Comparison of ENCODE assay signal across 9 mouse cellular contexts in the genomic region with DNA sequence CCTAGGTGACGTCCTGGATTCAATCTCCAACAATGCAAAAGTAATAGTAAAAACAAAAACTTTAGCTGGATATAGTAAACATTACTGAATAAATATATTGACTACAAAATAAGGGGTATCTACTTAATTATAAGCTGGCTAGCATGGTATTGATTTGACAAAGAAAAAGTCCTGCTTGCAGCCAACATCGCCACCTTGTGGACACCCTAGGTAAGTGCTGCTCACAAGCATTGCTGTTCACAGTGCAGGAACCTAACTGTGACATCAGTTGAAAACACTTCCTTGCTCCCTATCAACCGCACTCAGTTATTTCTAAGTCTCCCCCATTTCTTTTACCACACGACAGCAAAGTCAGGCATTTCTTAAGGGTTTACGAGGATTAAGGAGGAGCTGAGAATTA. TPM values are rescaled to one million over a fixed set of nuclear protein-coding genes. Genes with fewer than 3 reads are reported as not detected.
DNase-seq lines count a peak whose midpoint lies in the region; TF ChIP-seq lines count a peak whose summit lies in the region.
"Had no signal": no experiment of that assay in that cellular context is flagged by ENCODE, and none has a peak within 500 bp of the region (broad histone marks: within the 10 kb centered on the region; RNA-seq: fewer than 3 reads in every experiment).

No protein-coding gene starts in this region.

- TF ChIP-seq POLR2A in cortical plate, adult 2 months (IDR thresholded peaks at IDR 0.05; ENCODE audit: extremely low read depth, insufficient read depth, low read length): no peak

- H3K27ac ChIP-seq in cortical plate, adult 2 months (ENCODE audit: insufficient read depth, low read length): no peak overlapping the region
- H3K27ac ChIP-seq in limb, embryonic 10.5 days: no peak overlapping the region
- H3K27ac ChIP-seq: limb, embryonic 15.5 days had no signal

- H3K9me3 ChIP-seq in E14TG2a.4 (ENCODE audit: low read length): no peaks in the 10 kb centered on the region
- H3K9me3 ChIP-seq in limb, embryonic 10.5 days (replicated peaks): no peaks in the 10 kb centered on the region
- H3K9me3 ChIP-seq: limb, embryonic 15.5 days had no signal

- 72% methylated on average over 5 of the region's 5 CpGs for WGBS in limb, embryonic 10.5 days

- no peaks in the 10 kb centered on the region for H3K27me3 ChIP-seq in E14TG2a.4 (ENCODE audit: insufficient read depth, low read length)
- no peaks in the 10 kb centered on the region for H3K27me3 ChIP-seq in limb, embryonic 10.5 days (ENCODE audit: low read depth, poor library complexity, severe bottlenecking)
- H3K27me3 ChIP-seq: limb, embryonic 15.5 days had no signal

- no peak overlapping the region for H3K4me3 ChIP-seq in E14TG2a.4 (replicated peaks; ENCODE audit: low read length)
- no peak overlapping the region for H3K4me3 ChIP-seq in cortical plate, adult 2 months (ENCODE audit: insufficient read depth, low read length)
- no peak overlapping the region for H3K4me3 ChIP-seq in limb, embryonic 10.5 days
- H3K4me3 ChIP-seq: limb, embryonic 15.5 days had no signal

- peak; percentile 29 for DNase-seq in heart, adult 8-10 months (ENCODE audit: low spot score)
- DNase-seq in heart, adult 9 months (ENCODE audit: low spot score in 2 of 2): no peak
- DNase-seq in 3T3-L1 (ENCODE audit: low read depth, low spot score): peak; percentile 68
- peak; percentile 61 for DNase-seq in limb, embryonic 10.5 days (ENCODE audit: low spot score)
- DNase-seq in naive thymus-derived CD4-positive, alpha-beta T cell, adult 2 months (ENCODE audit: low read depth): peak; percentile 83
- no peak for DNase-seq in frontal cortex, postnatal 10 days (ENCODE audit: low spot score in 2 of 2)

- peaks cover 81% of the 10 kb centered on the region for H3K36me3 ChIP-seq in E14TG2a.4 (ENCODE audit: insufficient read depth, low read length)
- peaks cover 89% of the 10 kb centered on the region for H3K36me3 ChIP-seq in limb, embryonic 10.5 days

- peaks cover 39% of the 10 kb centered on the region for H3K4me1 ChIP-seq in E14TG2a.4 (replicated peaks; ENCODE audit: low read depth, low read length)
- H3K4me1 ChIP-seq in cortical plate, adult 2 months (ENCODE audit: control insufficient read depth, insufficient read depth, low read length): no peaks in the 10 kb centered on the region
- no peaks in the 10 kb centered on the region for H3K4me1 ChIP-seq in limb, embryonic 10.5 days
- H3K4me1 ChIP-seq: limb, embryonic 15.5 days had no signal

- TF ChIP-seq CTCF in E14TG2a.4 (conservative IDR thresholded peaks at IDR 0.05; ENCODE audit: low read length): peak; percentile 94
- TF ChIP-seq CTCF in cortical plate, adult 2 months (IDR thresholded peaks at IDR 0.05; ENCODE audit: extremely low read depth, insufficient read depth, low read length): peak; percentile 83

RNA-seq across cellular contexts. Expression of a gene that starts 7.5 kb away (rescaled TPM):
- total RNA-seq in heart, adult 8-10 months (2022): 10 to 100 TPM; 25.6 to 32.7 (median 26.6) TPM
- polyA plus RNA-seq in cortical plate, adult 2 months (2012; rRNA removed): 47.4 and 51.0 TPM in 2 replicates
- polyA plus RNA-seq in limb, embryonic 10.5 days (2016; fragmentation: Nextera tagmentation; extraction: Ambion mirVana): 107 and 111 TPM in 2 replicates

RNA-seq across cellular contexts. Expression of a gene that starts 21.7 kb away (rescaled TPM):
- total RNA-seq in heart, adult 8-10 months (2022): not detected
- polyA plus RNA-seq in cortical plate, adult 2 months (2012; rRNA removed): not detected in 2 replicates
- not detected in 2 replicates for polyA plus RNA-seq in limb, embryonic 10.5 days (2016; fragmentation: Nextera tagmentation; extraction: Ambion mirVana)
- polyA plus RNA-seq: limb, embryonic 15.5 days had no signal

Comparison
In these comparisons a context has a peak if more than half of its experiments do, and no peak if none do; other contexts are left out.
1. DNase-seq: peak in heart, adult 8-10 months (single experiment), 3T3-L1 (single experiment), limb, embryonic 10.5 days (single experiment) and naive thymus-derived CD4-positive, alpha-beta T cell, adult 2 months (single experiment); none in heart, adult 9 months (0 of 2) and frontal cortex, postnatal 10 days (0 of 2).